Mouse (Mus musculus): ENCODE measurements at regions not wholly inside any gene's neighbourhood (a gene's known extent, or its start where the extent isn't known, plus 50 kb on each side); places are given as distances from the start of the nearest gene placed in this dataset.

GRCm38 (mm10) chr16:76222960-76223359, 150.7 kb downstream of the Nrip1 start:
- H3K27me3 ChIP-seq (ENCODE audit: insufficient read depth, low read length), result 0 out of 2 replicates have a peak, but pooled peaks cover 5% of the 10 kb centered on the region
- 0 out of 2 replicates have a peak, but pooled peaks cover 3% of the 10 kb centered on the region for H3K9me3 ChIP-seq (ENCODE audit: low read length)
- H3K4me3 ChIP-seq (replicated peaks; ENCODE audit: low read length), result no peak overlapping the region
- TF ChIP-seq CTCF (conservative IDR thresholded peaks at IDR 0.05; ENCODE audit: low read length), result no peak
- TF ChIP-seq POU5F1 (IDR thresholded peaks at IDR 0.05; ENCODE audit: borderline replicate concordance, low read length), result no peak
- TF ChIP-seq NANOG (IDR thresholded peaks at IDR 0.05; ENCODE audit: borderline replicate concordance, low read length), result no peak
- H3K4me1 ChIP-seq (replicated peaks; ENCODE audit: low read depth, low read length), result peaks cover 7% of the 10 kb centered on the region
- H3K36me3 ChIP-seq (ENCODE audit: insufficient read depth, low read length), result no peaks in the 10 kb centered on the region

GRCm38 (mm10) chr16:76220466-76220865, 153.2 kb downstream of the Nrip1 start:
- no peak for TF ChIP-seq POU5F1 (IDR thresholded peaks at IDR 0.05; ENCODE audit: borderline replicate concordance, low read length)
- TF ChIP-seq CTCF (conservative IDR thresholded peaks at IDR 0.05; ENCODE audit: low read length), result no peak
- no peak overlapping the region for H3K4me3 ChIP-seq (replicated peaks; ENCODE audit: low read length)
- no peaks in the 10 kb centered on the region for H3K27me3 ChIP-seq (ENCODE audit: insufficient read depth, low read length)
- H3K4me1 ChIP-seq (replicated peaks; ENCODE audit: low read depth, low read length), result peaks cover 7% of the 10 kb centered on the region
- no peaks in the 10 kb centered on the region for H3K9me3 ChIP-seq (ENCODE audit: low read length)
- H3K36me3 ChIP-seq (ENCODE audit: insufficient read depth, low read length), result no peaks in the 10 kb centered on the region

- H3K4me1 ChIP-seq (replicated peaks; ENCODE audit: low read depth, low read length), result no peaks in the 10 kb centered on the region
- no peaks in the 10 kb centered on the region for H3K27me3 ChIP-seq (ENCODE audit: insufficient read depth, low read length)
- no peak for TF ChIP-seq POU5F1 (IDR thresholded peaks at IDR 0.05; ENCODE audit: borderline replicate concordance, low read length)
- no peak for TF ChIP-seq NANOG (IDR thresholded peaks at IDR 0.05; ENCODE audit: borderline replicate concordance, low read length)
- no peak for TF ChIP-seq CTCF (conservative IDR thresholded peaks at IDR 0.05; ENCODE audit: low read length)
- H3K9me3 ChIP-seq (ENCODE audit: low read length), result no peaks in the 10 kb centered on the region
- no peaks in the 10 kb centered on the region for H3K36me3 ChIP-seq (ENCODE audit: insufficient read depth, low read length)
- H3K4me3 ChIP-seq (replicated peaks; ENCODE audit: low read length), result no peak overlapping the region
Observed at GRCm38 (mm10) chr16:76219233-76219632, 154.4 kb downstream of the Nrip1 start.

GRCm38 (mm10) chr16:76218310-76219170, 155.1 kb downstream of the Nrip1 start:
- Histone ChIP-seq H3K27me3 (ENCODE audit: insufficient read depth, low read length) (no peaks in the 10 kb centered on the region), H3K4me1 (replicated peaks; ENCODE audit: low read depth, low read length) (no peaks in the 10 kb centered on the region), H3K4me3 (replicated peaks; ENCODE audit: low read length) (no peak overlapping the region), H3K9me3 (ENCODE audit: low read length) (no peaks in the 10 kb centered on the region), H3K36me3 (ENCODE audit: insufficient read depth, low read length) (no peaks in the 10 kb centered on the region)
- TF ChIP-seq CTCF (conservative IDR thresholded peaks at IDR 0.05; ENCODE audit: low read length) (no peak), POU5F1 (IDR thresholded peaks at IDR 0.05; ENCODE audit: borderline replicate concordance, low read length) (no peak), NANOG (IDR thresholded peaks at IDR 0.05; ENCODE audit: borderline replicate concordance, low read length) (no peak)

GRCm38 (mm10) chr16:76216184-76216583, 157.4 kb downstream of the Nrip1 start:
- Histone ChIP-seq H3K4me1 (replicated peaks; ENCODE audit: low read depth, low read length) (no peaks in the 10 kb centered on the region), H3K36me3 (ENCODE audit: insufficient read depth, low read length) (no peaks in the 10 kb centered on the region), H3K4me3 (replicated peaks; ENCODE audit: low read length) (no peak overlapping the region), H3K27me3 (ENCODE audit: insufficient read depth, low read length) (no peaks in the 10 kb centered on the region), H3K9me3 (ENCODE audit: low read length) (no peaks in the 10 kb centered on the region)
- no peak for TF ChIP-seq CTCF (conservative IDR thresholded peaks at IDR 0.05; ENCODE audit: low read length)
- no peak for TF ChIP-seq POU5F1 (IDR thresholded peaks at IDR 0.05; ENCODE audit: borderline replicate concordance, low read length)
- TF ChIP-seq NANOG (IDR thresholded peaks at IDR 0.05; ENCODE audit: borderline replicate concordance, low read length), result no peak

- H3K9me3 ChIP-seq (ENCODE audit: low read length), result no peaks in the 10 kb centered on the region
- no peaks in the 10 kb centered on the region for H3K36me3 ChIP-seq (ENCODE audit: insufficient read depth, low read length)
- TF ChIP-seq POU5F1 (IDR thresholded peaks at IDR 0.05; ENCODE audit: borderline replicate concordance, low read length), result no peak
- no peaks in the 10 kb centered on the region for H3K4me1 ChIP-seq (replicated peaks; ENCODE audit: low read depth, low read length)
- H3K4me3 ChIP-seq (replicated peaks; ENCODE audit: low read length), result no peak overlapping the region
- no peaks in the 10 kb centered on the region for H3K27me3 ChIP-seq (ENCODE audit: insufficient read depth, low read length)
Observed at GRCm38 (mm10) chr16:76215558-76215957, 158.1 kb downstream of the Nrip1 start.

GRCm38 (mm10) chr16:76201773-76202571, 171.7 kb downstream of the Nrip1 start:
- TF ChIP-seq NANOG (IDR thresholded peaks at IDR 0.05; ENCODE audit: borderline replicate concordance, low read length), result no peak
- no peak for TF ChIP-seq CTCF (conservative IDR thresholded peaks at IDR 0.05; ENCODE audit: low read length)
- no peak for TF ChIP-seq POU5F1 (IDR thresholded peaks at IDR 0.05; ENCODE audit: borderline replicate concordance, low read length)
- Histone ChIP-seq H3K27me3 (ENCODE audit: insufficient read depth, low read length) (no peaks in the 10 kb centered on the region), H3K36me3 (ENCODE audit: insufficient read depth, low read length) (no peaks in the 10 kb centered on the region), H3K4me1 (replicated peaks; ENCODE audit: low read depth, low read length) (no peaks in the 10 kb centered on the region), H3K9me3 (ENCODE audit: low read length) (no peaks in the 10 kb centered on the region), H3K4me3 (replicated peaks; ENCODE audit: low read length) (no peak overlapping the region)

- no peak overlapping the region for H3K4me3 ChIP-seq (replicated peaks; ENCODE audit: low read length)
- no peaks in the 10 kb centered on the region for H3K4me1 ChIP-seq (replicated peaks; ENCODE audit: low read depth, low read length)
- H3K27me3 ChIP-seq (ENCODE audit: insufficient read depth, low read length), result no peaks in the 10 kb centered on the region
- H3K36me3 ChIP-seq (ENCODE audit: insufficient read depth, low read length), result no peaks in the 10 kb centered on the region
- H3K9me3 ChIP-seq (ENCODE audit: low read length), result no peaks in the 10 kb centered on the region
- no peak for TF ChIP-seq NANOG (IDR thresholded peaks at IDR 0.05; ENCODE audit: borderline replicate concordance, low read length)
- no peak for TF ChIP-seq POU5F1 (IDR thresholded peaks at IDR 0.05; ENCODE audit: borderline replicate concordance, low read length)
Observed at GRCm38 (mm10) chr16:76200801-76201728, 172.6 kb downstream of the Nrip1 start.
